Mouse (Mus musculus) embryo, embryonic 10.5 days (tissue): ENCODE measurements at regions not wholly inside any gene's neighbourhood (a gene's known extent, or its start where the extent isn't known, plus 50 kb on each side); places are given as distances from the start of the nearest gene placed in this dataset.
A peak's percentile ranks its signal among the peaks of the same experiment; 100 is the strongest.

Experiments used
- DNase-seq: peaks from one replicate; pipeline ENCODE4 v3.0.0-alpha.2; 2015; ENCODE audit warnings: low spot score

GRCm38 (mm10) chr17:83963561-83963960, 115.8 kb upstream of the Haao start:
- no peak for DNase-seq

DNA sequence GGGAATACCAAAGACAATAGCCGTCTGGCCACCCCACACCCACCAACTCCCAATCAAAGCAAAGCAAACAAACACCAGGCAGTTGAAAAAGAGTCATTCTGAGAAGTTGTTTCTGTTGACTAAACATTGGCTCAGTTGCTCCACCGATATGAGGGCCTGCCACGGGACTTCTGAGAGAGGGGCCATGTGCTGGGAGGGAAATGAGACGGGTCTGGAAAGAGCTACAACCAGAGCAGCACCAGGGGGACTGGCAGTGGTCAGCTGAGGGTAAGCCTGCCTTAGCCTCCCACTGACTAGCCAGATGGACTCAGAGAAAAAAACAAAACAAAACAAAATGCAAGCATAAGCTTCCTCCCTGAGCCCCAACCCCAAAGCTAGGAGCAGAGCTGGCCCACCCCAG, 115.1 kb upstream of the Haao start:
- DNase-seq: no peak

DNA sequence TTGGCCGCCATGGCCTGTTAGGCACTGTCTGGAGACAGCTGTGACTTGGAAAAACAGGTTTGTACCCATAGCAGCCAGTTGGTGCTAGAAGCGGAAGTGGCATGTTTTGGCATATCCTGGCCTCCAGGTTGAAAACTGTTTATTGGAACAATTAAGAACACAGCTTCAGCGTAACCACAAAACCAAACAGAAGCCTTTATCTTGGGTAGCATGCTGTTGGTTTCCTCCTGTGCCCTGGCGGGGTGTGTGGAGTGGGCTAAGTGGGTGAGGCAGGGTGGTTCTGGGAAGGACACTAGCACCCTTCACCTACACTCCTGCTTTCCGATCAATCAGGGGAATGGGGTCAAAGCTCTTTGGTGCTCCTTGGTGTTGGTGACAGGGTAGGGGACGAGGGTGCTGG, 114.4 kb upstream of the Haao start:
- DNase-seq: no peak

DNA sequence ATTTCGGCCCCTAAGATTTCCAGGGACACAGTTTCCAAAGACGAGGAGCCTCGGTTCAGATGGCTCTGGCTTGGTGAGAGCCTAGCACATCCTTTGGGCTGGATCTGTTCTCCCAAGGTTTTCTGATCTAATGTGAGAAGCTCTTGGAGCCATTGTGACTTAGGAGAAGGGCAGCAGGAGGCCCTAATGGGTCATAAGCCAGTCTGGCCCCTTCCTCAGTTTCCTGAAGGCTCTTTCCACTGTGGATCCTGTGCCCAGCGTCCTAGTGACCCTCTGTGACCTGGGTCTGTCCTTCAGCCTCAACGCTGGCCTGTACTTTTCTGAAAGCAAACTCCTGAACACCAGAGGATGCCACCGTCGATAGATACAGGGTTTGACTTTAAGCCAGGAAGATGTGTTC, 113.1 kb upstream of the Haao start:
- DNase-seq: no peak

DNA sequence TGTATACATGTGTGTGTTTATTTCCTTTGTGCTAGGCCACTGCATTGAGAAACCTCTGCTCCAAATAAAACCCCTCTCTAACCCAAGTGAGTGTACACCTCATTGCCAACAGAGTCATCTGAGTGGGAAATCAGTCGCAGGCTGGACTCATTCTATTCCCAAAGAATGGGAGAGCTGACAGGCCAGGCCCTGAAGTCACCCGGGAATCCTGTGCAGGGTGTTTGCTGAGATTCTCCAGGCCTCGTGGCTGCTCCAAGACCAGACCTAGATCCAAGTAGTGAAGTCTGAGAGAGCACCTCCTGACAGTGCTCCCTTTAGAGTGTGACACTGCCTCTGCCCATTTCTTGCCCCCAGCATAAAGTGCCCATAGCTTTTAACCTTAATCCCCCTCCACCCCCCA, 112.4 kb upstream of the Haao start:
- DNase-seq: no peak

DNA sequence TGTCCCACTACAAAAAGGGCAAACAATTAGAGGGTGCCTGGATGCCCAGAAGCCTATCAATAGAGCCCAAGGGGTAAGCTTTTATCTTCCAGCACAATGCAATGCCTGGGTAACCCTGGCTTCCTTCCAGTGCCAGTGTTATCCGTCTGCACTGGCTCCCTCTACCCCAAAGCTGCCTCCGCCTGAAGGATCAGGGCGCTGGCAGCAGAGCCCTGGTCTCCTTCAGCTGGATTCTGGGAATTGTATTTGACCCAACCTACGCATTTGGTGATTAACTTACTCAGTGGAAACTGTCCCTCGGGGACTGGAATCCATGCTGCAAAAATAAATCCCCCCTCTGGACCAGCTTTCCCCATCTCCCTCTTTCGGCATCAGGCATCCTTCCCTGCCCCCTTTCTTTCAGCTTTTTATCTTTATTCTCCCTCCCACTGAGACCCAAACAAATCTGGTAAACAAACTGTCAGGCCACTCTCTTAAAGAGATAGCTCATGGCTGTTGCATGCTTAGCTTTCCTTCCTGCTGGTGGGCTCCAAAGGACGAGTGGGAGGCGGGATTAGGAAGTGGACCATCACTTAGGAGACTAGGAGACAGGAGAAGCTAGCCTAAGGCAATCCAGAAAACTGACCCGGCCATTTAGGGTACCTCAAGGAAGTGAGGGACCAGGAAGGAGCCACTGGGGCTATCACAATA, 111.5 kb upstream of the Haao start:
- no peak for DNase-seq

- DNase-seq: no peak
These were observed 110.9 kb upstream of the Haao start for GRCm38 (mm10) chr17:83958706-83959105.

DNA sequence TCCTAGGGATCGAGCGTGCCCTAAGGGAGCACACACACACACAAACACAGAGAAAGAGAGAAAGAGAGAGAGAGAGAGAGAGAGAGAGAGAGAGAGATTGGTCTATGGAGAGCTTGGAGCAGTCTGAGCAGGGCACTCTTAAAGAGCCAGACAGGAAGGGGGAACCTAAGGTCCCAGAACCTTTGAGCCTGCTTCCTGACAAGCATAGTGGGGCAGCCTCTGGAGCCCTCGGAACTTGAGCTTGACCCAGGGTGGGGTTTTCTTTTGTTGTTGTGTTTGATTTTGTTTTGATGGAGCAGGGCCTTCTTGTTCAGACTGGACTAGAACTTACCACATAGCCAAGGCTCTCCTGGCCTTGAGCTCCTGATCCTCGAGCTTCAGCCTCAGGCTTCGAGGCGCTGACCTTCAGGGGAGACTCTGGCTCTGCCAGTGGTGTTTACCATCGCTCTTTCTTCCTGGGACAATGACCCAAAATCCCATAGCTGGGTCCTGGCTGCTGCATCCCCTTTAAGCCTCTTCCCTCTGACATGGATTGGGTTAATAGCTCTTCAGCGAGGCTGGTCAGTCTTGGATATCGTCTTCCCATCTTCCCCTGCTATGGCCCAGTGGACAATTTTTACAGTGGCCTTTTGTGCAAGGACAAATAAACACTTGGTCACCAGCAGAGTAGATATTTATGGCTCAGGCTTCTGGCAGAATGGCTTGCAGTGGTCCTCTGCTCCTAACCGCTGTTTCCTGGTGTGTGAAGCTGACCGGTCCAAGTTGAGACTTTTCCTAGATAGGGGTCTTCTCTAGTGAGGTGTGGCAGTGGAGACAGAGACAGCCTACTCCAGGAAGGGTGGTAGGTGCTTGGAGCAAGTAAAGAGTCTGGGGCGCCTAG, 110.1 kb upstream of the Haao start:
- DNase-seq: no peak

- no peak for DNase-seq
These were observed 109.2 kb upstream of the Haao start for GRCm38 (mm10) chr17:83956821-83957565.

DNA sequence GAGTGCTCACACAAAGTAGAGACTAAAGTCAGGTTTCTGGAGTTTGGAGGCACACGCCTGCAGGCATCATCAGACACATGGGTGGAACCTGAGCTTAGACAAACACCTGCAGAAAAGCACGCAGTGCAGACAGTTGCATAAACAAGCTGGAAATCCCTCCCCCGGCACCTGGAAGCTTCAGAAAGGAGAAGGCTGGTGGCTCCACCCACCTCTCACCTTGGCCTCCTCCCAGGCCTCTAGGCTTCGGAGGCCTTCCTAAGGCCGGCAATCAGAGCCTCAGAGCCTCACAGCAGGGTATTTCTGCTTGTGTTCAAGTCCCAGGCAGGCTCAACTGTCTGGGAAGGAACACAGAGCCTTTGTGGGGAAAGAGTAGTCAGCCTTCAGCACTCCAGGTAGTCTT, 108.2 kb upstream of the Haao start:
- DNase-seq: no peak

GRCm38 (mm10) chr17:83955058-83955697, 107.4 kb upstream of the Haao start:
- no peak for DNase-seq

- DNase-seq: peak; percentile 87
These were observed 106.7 kb upstream of the Haao start for GRCm38 (mm10) chr17:83954291-83955057.

DNA sequence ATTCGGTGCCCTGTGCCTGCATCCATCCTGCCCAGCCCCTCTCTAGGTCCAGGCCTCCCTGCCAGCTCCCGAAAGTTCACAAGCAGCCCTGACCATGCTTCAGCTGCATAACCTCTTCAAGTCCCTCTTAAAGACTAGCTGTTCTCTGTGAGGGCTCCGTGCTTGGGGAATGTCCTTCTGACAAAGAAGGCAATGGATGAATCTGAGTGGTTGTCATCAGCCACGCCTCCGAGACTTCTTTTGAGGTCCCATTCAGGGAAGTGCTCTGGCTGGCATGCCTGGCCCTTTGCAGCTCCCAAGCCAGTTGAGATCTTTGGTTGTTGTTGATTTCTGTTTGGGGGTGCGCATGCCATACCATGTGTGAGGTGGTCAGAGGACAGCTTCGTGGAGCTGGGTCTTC, 105.9 kb upstream of the Haao start:
- DNase-seq: peak; percentile 64

- DNase-seq: peak; percentile 57
These were observed 99.0 kb upstream of the Haao start for GRCm38 (mm10) chr17:83946718-83947117.

DNA sequence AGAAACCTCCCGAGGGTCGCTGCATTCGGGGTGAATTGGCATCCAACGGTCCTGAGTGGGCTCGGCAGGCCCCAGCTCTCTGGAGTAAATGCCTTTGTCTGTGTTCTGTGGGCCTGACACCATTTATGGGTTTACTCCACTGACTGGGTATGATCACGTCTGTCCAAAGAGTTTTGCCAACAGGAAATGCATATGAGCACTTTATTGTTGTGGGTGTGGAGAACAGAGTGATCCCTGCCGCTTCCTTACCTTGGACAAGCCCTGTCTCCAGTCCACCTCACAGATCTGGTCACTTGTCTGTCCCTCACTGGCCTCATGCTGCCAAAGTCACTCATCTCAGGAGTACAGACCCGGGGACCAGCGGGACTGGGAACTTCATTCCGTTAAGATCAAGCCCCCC, 91.6 kb upstream of the Haao start:
- DNase-seq: no peak

DNA sequence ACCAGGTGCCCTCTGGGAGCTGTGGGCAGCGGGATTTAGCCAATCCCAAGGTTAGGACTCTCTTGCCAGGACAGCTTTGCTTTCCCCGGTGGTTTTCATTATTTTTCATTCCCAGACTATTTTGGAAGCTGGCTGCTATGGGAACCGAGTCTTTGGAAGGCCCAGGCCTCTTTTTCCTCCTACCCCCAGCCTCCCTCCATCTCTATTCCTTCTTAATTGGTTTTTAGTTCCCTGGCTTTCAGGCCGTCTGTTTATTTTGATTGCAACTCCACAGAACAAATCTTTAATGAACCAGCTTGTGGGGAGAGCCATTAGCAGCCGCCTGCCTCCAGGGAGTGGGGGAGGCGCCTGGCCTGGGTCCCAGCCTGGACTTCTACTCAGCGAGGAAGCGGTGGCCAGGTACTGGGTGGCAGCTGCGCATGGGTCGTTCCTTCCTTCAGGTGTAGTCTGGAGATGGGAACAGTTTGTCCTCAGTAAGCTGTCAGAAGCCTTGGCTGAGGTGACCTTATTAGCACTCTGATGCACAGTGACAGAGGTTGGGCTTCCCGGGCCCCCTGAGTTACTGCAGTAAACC, 91.0 kb upstream of the Haao start:
- peak; percentile 75 for DNase-seq

- DNase-seq: peak; percentile 53
These were observed 89.8 kb upstream of the Haao start for GRCm38 (mm10) chr17:83937576-83937975.

- no peak for DNase-seq
These were observed 88.9 kb upstream of the Haao start for GRCm38 (mm10) chr17:83936677-83937076.

DNA sequence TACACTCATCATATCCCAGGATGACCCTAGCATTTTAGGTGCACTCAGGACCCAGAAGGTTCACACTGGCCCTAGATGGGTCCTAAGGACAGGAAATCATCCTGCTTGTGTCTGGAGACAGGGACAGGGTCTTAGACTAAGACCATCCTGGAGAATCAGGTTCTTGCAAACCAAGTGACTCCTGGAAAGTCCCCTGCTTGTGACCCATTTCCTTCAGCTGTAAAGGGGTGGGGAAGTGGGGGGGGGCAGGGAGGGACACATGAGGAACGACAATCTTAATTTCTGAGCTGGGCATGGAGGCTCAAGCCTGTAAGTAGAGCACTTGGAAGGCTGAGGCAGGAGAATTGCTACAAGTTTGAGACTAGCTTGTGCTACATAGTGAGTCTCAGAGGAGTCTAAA, 88.2 kb upstream of the Haao start:
- DNase-seq: no peak

DNA sequence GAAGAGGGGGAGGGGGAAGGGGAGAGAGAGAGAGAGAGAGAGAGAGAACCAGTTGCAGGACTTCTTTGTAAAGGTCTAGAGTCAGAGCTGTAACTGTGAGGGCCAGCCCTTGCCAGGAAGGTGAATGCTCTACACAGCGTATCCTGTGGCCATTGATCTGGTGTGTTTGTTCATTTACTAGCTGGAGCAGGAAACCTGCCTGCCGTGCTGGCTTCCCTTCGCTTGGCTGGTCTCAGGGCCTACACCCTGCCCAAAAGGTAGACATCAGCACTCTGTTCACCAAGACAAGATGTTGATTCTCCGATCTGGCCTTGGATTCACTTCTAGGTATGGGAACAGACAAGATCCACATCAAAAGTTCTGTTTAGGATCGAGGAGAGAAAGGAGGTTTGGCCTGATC, 87.5 kb upstream of the Haao start:
- DNase-seq: no peak

- DNase-seq: peak; percentile 64
These were observed 86.0 kb upstream of the Haao start for GRCm38 (mm10) chr17:83933743-83934142.
